Mouse (Mus musculus): ENCODE results near the gene Birc7.

Birc7 gene

DNA sequence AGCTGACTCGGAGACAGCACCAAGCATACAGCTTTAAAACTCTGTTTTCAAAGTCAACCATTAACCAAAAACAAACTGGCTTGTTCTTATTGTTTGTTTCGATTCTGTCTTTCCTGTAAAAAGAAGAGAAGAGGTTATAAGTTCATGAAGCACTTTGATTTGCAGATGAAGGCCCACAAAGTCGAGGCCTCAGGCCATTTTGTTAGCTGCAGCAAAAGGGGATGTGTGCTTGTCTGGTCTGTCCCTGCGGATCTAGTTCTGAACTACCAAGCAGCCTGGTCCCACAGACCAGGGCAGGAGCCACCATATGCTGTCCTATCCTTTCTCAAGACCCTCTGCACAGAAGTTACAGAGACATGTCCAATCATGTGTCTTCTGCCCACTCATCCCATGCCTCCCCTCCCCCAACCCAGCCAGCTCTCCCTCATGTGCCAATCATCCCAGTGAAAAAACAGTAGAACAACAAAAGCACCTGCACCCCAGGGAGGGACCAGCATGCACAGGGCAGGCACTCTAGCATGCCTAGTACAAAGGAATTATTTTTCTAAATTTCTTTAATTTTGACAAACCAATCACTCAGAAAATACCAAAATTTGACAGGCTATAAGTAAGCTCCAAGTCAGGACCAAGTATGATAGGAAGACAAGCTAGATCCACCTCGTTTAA, 23.1 kb upstream of the Birc7 start:
- no peak for DNase-seq (ENCODE audit: low spot score)

GRCm38 (mm10) chr2:180910928-180911327, 17.9 kb upstream of the Birc7 start:
- no peak for DNase-seq (ENCODE audit: low spot score)

DNA sequence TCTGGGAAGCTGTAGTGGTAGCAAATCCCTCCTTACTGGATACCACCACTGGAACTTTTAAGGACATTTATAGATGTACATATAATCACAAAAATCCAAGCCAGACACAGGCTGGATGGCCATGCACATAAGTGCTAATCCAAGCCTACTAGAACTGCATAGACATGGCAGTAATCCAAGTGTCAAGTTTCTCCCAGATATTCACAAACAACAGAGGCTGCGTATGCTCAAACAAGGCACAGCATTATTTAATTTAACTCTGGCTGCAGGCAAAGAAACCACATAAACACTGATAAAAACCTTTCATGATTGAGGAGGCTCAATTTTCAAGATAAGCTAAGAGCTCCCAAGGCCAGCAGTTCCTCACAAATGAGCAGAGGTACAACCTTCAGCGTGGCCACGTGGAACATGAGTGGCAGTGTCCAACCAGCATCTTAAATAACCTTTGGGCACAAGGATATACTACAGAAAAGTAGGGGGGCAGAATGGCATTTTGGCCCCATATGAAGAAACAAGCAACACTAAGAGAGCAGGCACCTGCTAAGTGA, 12.9 kb upstream of the Birc7 start:
- DNase-seq (ENCODE audit: low spot score): no peak

DNA sequence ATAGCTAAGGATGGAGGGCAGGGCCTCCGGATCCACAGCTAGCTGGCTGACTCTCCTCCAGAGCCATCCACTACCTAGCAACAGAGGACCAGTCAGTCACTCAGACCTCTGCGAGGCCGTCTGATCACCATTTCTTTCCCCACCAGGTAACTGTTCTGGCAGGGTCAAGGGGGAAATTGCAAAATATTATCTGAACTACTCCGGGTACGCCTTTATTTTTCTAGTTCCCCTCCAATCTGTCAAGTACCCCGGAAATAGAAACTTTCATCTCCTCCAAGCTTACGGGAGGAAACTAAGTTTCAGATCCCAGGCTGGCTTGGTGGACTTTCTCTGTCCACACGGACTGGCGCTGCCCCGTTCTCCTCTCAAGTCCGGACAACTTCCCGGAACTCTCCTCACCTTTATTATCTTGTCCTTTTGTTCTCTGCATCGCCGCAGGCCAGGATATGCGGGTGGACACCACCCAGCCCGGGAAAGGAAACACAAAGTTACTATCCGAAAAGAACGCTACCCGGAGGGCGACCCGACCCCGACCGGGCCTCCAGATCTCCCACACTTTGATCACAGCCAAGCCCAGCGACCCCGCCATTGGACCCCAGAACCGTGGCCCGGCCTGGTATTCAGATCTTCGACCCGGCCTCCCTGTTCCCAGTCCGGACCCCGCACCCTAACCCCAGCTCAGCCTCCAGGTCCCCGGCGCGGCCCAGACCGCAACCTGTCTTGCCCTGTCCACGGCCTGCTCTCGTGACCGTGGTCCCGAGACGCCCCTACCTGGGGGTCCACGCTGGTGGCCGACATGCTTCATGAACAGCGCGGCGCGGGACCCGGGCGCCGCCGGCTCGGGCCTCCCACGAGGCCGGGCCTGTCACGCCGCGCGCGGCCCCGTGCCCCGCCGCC, 8.7 kb upstream of the Birc7 start:
- no peak for DNase-seq (ENCODE audit: low spot score)

DNA sequence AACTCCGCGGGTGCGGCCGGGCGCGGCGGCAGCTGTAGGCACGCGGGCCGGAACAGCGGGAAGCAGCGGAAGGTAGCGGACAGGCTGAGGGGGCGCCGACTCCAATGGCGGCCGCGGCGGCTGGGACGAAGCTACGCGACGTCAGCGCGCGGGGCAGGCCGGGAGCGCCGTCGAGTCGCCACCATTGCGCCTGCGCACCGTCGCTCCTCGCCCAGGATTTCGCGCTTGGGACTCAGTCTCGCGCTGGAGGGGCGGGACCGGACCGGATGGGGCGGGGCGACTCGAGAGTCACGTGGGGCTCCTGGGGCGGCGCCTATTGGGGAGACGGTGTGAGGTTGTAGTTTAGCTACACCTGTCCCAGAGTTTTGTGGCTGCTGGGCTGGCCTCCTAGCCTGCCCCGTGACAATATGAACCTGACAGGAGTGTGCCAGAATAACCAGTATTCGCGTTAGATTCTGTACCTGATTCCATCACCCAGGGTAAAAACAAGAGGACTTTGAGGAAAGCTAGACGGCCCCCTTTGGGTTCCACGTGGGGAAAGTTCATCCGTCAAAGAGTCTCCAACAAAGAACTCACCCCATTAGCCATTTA, 7.9 kb upstream of the Birc7 start, which contains the start of gene Ythdf1:
Gene Ythdf1, minus strand, starts transcription at position 140 of the 591 bp plus-strand sequence.
- DNase-seq (ENCODE audit: low spot score): peak; percentile 98

GRCm38 (mm10) chr2:180922739-180923138, 6.1 kb upstream of the Birc7 start:
- no peak for DNase-seq (ENCODE audit: low spot score)

DNA sequence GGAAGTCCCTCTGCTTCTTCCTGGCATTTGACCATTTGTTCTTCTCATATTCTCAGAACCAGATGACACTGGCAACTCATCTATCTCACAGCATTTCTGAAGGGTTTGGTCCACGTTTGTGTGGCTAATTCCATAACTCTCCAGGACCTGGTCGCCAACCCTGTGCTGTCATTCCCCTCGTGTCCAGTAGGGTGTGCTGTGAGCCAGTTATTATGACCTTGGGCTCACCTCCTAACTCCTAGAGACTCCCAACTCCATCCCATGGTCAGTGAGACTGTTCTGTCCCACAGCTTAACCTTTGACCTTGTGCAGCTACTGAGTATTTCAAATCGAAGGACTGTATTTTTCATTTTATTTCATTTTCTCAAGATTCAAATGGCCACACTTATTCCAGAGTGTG, 3.6 kb upstream of the Birc7 start:
- DNase-seq (ENCODE audit: low spot score): peak; percentile 46

- DNase-seq (ENCODE audit: low spot score): no peak
Measured at GRCm38 (mm10) chr2:180932418-180932817, 3.6 kb downstream of the Birc7 start.

- no peak for DNase-seq (ENCODE audit: low spot score)
Measured at GRCm38 (mm10) chr2:180940187-180940586, 11.4 kb downstream of the Birc7 start.

DNA sequence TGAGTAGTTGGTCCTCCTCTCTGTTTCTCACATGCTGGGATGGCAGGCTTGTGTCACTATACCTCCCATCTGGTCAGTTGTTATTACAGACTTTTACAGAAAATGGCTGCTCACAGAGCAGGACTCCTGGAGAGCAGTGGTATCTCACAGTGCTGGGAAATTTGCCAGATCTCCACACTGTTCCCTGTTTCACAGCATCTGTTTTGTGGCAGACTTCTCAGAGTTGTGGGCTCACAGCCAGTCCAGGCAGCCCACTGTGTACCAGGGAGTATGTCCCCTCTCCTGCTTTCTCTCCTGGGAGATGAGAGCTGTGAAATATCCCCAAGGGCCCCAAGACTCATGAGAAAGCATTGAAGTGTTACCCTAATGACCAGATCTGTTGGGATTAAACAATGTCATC, 13.0 kb downstream of the Birc7 start:
- no peak for DNase-seq (ENCODE audit: low spot score)

- DNase-seq (ENCODE audit: low spot score): no peak
Measured at GRCm38 (mm10) chr2:180949947-180950346, 21.1 kb downstream of the Birc7 start.

- DNase-seq (ENCODE audit: low spot score): no peak
Measured at GRCm38 (mm10) chr2:180952731-180953171, 23.9 kb downstream of the Birc7 start.

GRCm38 (mm10) chr2:180953638-180954037, 24.8 kb downstream of the Birc7 start:
- DNase-seq (ENCODE audit: low spot score): no peak

GRCm38 (mm10) chr2:180954061-180955047, 25.5 kb downstream of the Birc7 start, which contains the start of gene Nkain4:
Nkain4 (minus strand) TSS chr2:180954699.
- DNase-seq (ENCODE audit: low spot score): no peak

GRCm38 (mm10) chr2:180959605-180960004, 30.8 kb downstream of the Birc7 start:
- no peak for DNase-seq (ENCODE audit: low spot score)

DNA sequence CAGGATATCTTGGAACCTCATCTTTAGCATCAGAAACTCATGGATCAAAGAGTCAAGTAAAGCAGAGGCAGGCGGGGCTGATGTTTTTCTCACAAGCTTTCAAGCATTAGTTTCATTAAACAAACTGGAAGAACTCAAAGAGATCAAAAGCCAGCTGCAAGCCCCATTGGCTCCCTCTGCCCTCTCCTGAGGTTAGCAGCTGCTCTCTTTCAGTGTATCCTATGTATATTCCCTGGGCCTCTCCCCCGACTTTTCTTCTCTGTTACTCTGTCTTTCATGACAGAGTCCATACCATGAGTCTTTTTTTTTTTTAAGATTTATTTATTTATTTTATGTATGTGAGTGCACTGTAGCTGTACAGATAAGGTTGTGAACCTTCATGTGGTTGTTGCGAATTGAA, 31.4 kb downstream of the Birc7 start:
- no peak for DNase-seq (ENCODE audit: low spot score)

- no peak for DNase-seq (ENCODE audit: low spot score)
Measured at GRCm38 (mm10) chr2:180962616-180963308, 33.9 kb downstream of the Birc7 start.

- DNase-seq (ENCODE audit: low spot score): peak; percentile 67
Measured at GRCm38 (mm10) chr2:180963956-180964355, 35.1 kb downstream of the Birc7 start.

DNA sequence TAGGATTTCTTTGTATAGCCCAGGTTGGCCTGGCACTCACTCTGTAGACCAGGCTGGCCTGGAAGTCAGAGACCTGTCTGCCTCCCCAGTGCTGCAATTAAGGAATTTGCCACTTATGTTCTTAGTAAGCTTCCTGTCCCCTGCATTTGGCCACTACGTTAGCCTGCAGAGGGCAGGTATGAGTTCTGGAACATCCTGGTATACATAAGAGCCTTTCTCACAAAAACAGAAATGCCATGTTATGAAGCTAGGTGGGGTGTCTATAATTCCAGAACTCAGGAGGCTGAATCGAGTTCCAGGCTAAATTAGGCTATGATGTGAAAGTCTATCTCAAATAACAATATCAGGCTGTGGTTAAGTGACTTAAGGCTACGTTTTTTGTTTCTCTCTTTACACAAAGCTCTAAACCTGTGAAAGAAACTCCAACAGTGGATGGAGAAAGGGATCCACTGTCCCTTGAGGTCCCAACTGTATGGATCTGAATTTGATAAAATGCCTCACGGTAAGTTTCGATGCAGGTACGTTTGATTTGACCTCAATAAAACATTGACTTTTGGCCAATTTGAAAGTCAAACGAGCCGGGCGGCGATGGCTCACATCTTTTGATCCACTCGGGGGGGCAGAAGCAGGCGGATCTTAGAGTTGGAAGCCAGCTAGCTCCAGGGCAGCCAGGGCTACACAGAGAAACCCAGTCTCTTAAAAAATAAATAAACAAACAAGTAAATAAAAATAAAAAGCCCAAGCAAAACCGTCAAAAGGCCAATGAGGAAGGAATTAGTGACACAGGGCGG, 37.5 kb downstream of the Birc7 start:
- DNase-seq (ENCODE audit: low spot score): peak; percentile 19

Data from T-cell, adult 2 months (primary cell).